Mouse (Mus musculus): ENCODE results near the gene Mcm6.

GRCm38 (mm10) chr1:128293524-128293923, 65.9 kb downstream of the Mcm6 start:
- TF ChIP-seq CTCF (IDR thresholded peaks at IDR 0.05; ENCODE audit: low read depth, low read length) (no peak), POLR2A (IDR thresholded peaks at IDR 0.05; ENCODE audit: extremely low read depth, insufficient read depth, low read length) (no peak)

Data from liver, adult 2 months (tissue).